Mouse (Mus musculus): ENCODE data around the gene Dusp23. TPM values are rescaled to one million over a fixed set of nuclear protein-coding genes. Genes with fewer than 3 reads are reported as not detected.

Dusp23 gene
- polyA plus RNA-seq, 1 experiment: 14.7 TPM

Other genes starting within 250 kb of the Dusp23 start
- 1.1 and 1.8 TPM in 2 replicates for gene Slamf9, start 157.6 kb downstream of the Dusp23 start, polyA plus RNA-seq (2012; rRNA removed)
- gene Igsf9, start 151.2 kb downstream of the Dusp23 start, polyA plus RNA-seq (2012; rRNA removed): 13.3 and 16.3 TPM in 2 replicates
- gene Tagln2, start 132.9 kb downstream of the Dusp23 start, polyA plus RNA-seq (2012; rRNA removed): 19.1 and 19.9 TPM in 2 replicates
- gene Cfap45, start 112.2 kb downstream of the Dusp23 start, polyA plus RNA-seq (2012; rRNA removed): 3.4 and 4.5 TPM in 2 replicates
- 0.90 and 0.97 TPM in 2 replicates for gene Vsig8, start 77.0 kb downstream of the Dusp23 start, polyA plus RNA-seq (2012; rRNA removed)
- 0.28 and 0.44 TPM in 2 replicates for gene Slamf8, start 42.4 kb downstream of the Dusp23 start, polyA plus RNA-seq (2012; rRNA removed)
- 0.06 and 0.13 TPM in 2 replicates for gene Fcrl6, start 30.4 kb downstream of the Dusp23 start, polyA plus RNA-seq (2012; rRNA removed)
- not detected in 2 replicates for gene Crp, start 65.1 kb upstream of the Dusp23 start, polyA plus RNA-seq (2012; rRNA removed)

Data from frontal cortex, adult 2 months (tissue).